Mouse (Mus musculus): ENCODE measurements around the gene Gpr137c. TPM values are rescaled to one million over a fixed set of nuclear protein-coding genes. Genes with fewer than 3 reads are reported as not detected.
A peak's percentile ranks its signal among the peaks of the same experiment; 100 is the strongest.

Gene Gpr137c
- 10.2 and 12.6 TPM in 2 replicates for polyA plus RNA-seq (2016; fragmentation: Nextera tagmentation; extraction: Ambion mirVana)

DNA sequence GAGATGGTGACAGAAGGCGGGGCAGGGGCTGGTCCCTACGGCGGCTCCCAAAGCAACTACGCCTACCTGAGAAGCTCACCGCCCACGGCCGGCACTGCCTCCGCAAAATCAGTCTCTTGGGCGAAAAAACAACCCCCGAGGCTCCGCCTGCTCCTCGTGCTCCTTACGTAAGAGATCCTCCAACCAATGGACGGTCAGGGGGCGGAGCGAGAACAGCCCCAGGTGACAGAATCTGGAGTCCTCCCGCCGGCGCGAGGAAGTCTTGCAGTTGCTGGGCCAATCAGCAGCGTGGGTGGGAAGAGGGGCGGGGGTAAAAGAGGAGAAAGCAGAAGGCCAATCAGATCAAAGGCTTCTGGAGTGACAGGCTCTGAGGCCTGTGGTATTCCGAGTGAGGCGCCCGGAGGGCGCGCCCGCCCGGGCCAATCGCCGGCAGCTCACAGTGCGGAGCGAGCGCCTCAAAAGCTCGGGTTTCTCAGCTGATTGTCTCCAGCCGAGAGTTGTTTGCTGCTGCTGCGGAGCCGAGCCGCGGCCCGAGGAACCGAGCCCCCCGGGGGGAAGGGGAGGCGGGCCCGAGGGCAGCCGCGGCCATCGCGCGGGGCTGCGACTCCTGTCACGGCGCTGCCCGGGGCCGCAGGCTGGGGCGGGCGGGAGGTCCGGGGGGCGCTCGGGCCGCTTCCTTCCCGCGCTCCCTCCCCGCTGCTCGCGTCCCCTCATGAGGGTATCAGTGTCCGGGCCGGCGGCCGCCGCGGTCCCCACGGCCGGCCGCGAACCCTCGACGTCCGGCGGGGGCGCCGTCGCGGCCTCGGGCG lies at the start of gene Gpr137c:
TSS of gene Gpr137c (plus strand) at position 437 of the 809 bp plus-strand sequence.
- H3K27ac ChIP-seq = peak within 1 kb of the TSS; percentile 97
- ATAC-seq (ENCODE audit: low FRiP score, low read depth) = peak; percentile 99
- peak within 1 kb of the TSS; percentile 96 for H3K9ac ChIP-seq
- peak within 1 kb of the TSS; percentile 78 for H3K4me2 ChIP-seq (replicated peaks)
- H3K36me3 ChIP-seq = no peaks in the 10 kb centered on the region
- no peaks in the 10 kb centered on the region for H3K27me3 ChIP-seq (replicated peaks)
- H3K4me3 ChIP-seq = peak within 1 kb of the TSS; percentile 86
- no peaks in the 10 kb centered on the region for H3K9me3 ChIP-seq
- under 1% methylated on average over 71 of the region's 86 CpGs for WGBS
- H3K4me1 ChIP-seq = peaks cover 6% of the 10 kb centered on the region

DNA sequence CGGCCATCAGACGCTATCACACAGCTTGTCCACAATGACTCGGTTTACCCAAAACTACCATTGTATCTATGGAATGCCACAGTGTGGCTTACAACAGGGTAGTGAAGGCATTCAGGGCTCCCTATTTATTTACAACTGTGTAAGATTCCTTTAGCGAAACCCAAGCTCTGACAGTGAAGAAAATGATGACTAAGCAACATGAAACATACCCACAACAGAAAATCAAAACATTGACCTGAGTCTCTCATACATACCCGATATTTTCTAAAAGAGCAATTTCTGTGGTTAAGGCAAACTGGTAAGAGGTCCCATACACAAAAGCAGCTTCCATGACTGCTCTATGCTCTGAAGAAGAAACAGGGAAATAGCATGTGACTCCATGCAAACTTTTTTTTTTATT lies 47.3 kb upstream of the Gpr137c start:
- 96% methylated on average over 5 of the region's 5 CpGs for WGBS
- no peak overlapping the region for H3K4me2 ChIP-seq (replicated peaks)
- no peak for ATAC-seq (ENCODE audit: low FRiP score, low read depth)

DNA sequence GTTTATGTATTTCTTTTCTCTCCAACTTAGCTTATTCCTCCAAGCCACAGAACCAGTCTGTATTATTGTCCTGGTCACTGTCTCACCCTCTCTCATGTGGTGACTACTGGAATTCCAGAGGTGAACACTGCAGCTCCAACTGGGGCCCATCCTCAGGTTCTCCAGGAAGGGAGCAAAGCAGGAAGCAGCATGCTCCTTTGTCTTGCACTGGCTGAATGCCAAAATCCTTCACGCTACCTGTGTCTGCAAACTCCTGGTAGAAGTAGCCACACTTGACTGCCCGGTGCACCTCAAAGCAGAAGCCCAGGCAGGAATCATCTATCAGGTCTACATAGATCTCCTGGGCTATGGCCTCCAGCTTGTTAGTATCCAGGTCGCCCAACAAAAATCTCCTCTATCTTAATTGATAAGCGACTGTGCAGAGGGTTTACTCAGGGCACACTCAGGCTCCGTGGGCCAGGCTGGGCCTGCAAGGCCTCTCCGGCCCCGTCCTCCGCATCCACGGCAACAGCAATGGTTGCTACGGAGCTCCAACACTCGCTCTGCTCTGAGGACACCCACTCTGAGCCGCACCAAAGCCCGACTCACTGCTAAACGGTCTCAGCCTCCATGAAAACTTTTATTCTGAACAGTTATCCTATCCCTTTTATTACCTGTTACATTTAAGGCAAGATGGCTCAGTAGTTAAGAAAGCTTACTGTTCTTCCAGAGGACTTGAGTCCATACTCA lies 44.3 kb upstream of the Gpr137c start:
- Histone ChIP-seq H3K27ac (no peak overlapping the region), H3K9ac (no peak overlapping the region), H3K4me2 (replicated peaks) (no peak overlapping the region), H3K4me3 (no peak overlapping the region), H3K27me3 (replicated peaks) (no peaks in the 10 kb centered on the region), H3K4me1 (no peaks in the 10 kb centered on the region), H3K9me3 (no peaks in the 10 kb centered on the region), H3K36me3 (no peaks in the 10 kb centered on the region)
- 79% methylated on average over 14 of the region's 14 CpGs for WGBS
- no peak for ATAC-seq (ENCODE audit: low FRiP score, low read depth)

More for the DNA sequence above, 47.3 kb upstream of the Gpr137c start:
- Histone ChIP-seq H3K9ac (no peak overlapping the region), H3K4me3 (no peak overlapping the region), H3K9me3 (no peaks in the 10 kb centered on the region), H3K27me3 (replicated peaks) (no peaks in the 10 kb centered on the region), H3K36me3 (no peaks in the 10 kb centered on the region), H3K27ac (no peak overlapping the region), H3K4me1 (no peaks in the 10 kb centered on the region)

DNA sequence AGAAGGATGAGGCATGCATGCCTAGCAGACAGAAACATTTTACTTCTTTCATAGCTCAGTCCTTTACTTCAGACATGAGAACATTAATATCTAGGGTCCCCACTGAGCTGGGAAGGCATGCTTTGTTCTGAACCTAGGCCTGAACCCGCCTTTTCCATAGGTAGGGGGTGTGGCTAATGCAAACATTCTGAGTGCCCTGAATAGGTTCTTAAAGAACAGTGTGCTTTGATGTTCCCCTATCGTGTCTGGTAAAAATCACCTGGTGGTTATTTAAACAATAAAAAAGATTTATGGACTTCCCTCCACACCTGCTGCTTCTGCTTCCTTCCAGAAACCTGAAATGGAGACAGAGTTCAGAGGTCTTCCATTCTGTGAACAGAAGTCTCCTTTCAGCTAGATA lies 40.3 kb upstream of the Gpr137c start:
- no peaks in the 10 kb centered on the region for H3K4me1 ChIP-seq
- WGBS = 56% methylated on average over 2 of the region's 2 CpGs
- no peak overlapping the region for H3K4me3 ChIP-seq
- H3K27me3 ChIP-seq (replicated peaks) = no peaks in the 10 kb centered on the region
- no peak for ATAC-seq (ENCODE audit: low FRiP score, low read depth)
- no peak overlapping the region for H3K27ac ChIP-seq
- H3K9me3 ChIP-seq = no peaks in the 10 kb centered on the region
- H3K9ac ChIP-seq = no peak overlapping the region
- no peaks in the 10 kb centered on the region for H3K36me3 ChIP-seq
- no peak overlapping the region for H3K4me2 ChIP-seq (replicated peaks)

DNA sequence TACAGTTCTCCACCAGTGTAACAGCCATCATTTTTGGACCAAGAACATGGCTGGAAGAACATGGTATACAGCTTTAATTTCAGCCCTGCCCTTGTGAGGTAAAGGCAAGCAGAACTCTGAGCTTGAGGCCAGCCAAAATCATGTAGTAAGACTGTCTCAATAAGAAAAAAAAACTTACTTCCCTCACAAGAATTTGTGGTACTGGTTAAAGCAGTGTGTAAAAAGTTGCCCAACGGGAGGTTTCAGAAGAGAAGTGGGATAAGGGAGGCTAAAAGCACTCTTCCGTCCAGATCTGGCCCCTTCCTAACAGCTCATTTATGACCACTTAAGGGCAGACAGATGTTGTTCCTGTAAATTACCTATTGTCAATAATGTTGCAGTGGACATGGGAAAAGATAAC lies 39.9 kb upstream of the Gpr137c start:
- Histone ChIP-seq H3K27me3 (replicated peaks) (no peaks in the 10 kb centered on the region), H3K36me3 (no peaks in the 10 kb centered on the region), H3K9ac (no peak overlapping the region), H3K27ac (no peak overlapping the region), H3K4me3 (no peak overlapping the region), H3K4me1 (no peaks in the 10 kb centered on the region), H3K4me2 (replicated peaks) (no peak overlapping the region), H3K9me3 (no peaks in the 10 kb centered on the region)
- 75% methylated on average over 2 of the region's 2 CpGs for WGBS
- no peak for ATAC-seq (ENCODE audit: low FRiP score, low read depth)

DNA sequence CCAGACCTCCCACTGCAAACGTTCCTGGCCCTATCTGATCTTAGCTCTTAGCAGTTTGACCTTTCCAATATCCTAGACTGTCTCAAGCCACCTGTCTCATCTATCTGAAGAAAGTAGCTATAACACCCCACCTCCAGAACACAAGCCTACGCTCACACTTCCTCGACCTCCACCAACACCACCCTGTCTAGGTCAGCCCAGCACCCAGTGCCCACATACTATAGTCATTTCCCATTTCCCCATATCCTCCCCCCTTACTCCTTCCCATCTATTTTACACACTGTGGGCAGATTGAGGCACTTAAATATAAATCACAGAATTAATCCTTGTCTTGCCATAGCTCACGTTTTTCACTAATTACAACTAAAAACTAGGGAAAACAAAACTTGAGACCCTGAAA lies 37.9 kb upstream of the Gpr137c start:
- H3K4me1 ChIP-seq = no peaks in the 10 kb centered on the region

DNA sequence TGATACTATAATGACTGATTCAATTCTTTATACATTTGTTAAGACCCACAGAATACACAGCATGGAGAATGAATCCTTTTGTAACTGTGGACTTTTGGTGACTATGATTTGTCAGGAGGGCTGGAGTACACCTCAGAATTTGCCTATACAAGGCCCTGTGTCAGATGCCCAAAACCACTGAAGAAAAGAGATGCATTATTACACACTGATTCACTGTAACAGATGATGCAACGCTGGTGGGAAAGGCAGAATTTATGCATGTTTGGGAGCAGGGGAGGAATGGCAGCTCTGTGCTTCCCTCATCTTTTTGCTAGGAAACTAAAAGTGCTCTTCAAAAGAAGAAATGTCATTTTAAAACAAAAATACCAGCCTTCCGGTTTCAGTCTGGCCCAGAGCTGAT lies 28.5 kb upstream of the Gpr137c start:
- Histone ChIP-seq H3K27ac (no peak overlapping the region), H3K4me1 (no peaks in the 10 kb centered on the region), H3K36me3 (no peaks in the 10 kb centered on the region; the same call in 1 of the 2 replicates), H3K27me3 (replicated peaks) (no peaks in the 10 kb centered on the region), H3K4me3 (no peak overlapping the region), H3K4me2 (replicated peaks) (no peak overlapping the region), H3K9ac (no peak overlapping the region), H3K9me3 (peaks cover 7% of the 10 kb centered on the region; the same call in 1 of the 2 replicates)
- 86% methylated on average over 2 of the region's 2 CpGs for WGBS
- no peak for ATAC-seq (ENCODE audit: low FRiP score, low read depth)

More for the DNA sequence above, 37.9 kb upstream of the Gpr137c start:
- no peaks in the 10 kb centered on the region for H3K36me3 ChIP-seq
- no peak overlapping the region for H3K4me3 ChIP-seq
- no peak overlapping the region for H3K27ac ChIP-seq
- 85% methylated on average over 4 of the region's 4 CpGs for WGBS
- no peaks in the 10 kb centered on the region for H3K9me3 ChIP-seq
- H3K9ac ChIP-seq = no peak overlapping the region
- ATAC-seq (ENCODE audit: low FRiP score, low read depth) = no peak
- H3K27me3 ChIP-seq (replicated peaks) = no peaks in the 10 kb centered on the region
- no peak overlapping the region for H3K4me2 ChIP-seq (replicated peaks)

DNA sequence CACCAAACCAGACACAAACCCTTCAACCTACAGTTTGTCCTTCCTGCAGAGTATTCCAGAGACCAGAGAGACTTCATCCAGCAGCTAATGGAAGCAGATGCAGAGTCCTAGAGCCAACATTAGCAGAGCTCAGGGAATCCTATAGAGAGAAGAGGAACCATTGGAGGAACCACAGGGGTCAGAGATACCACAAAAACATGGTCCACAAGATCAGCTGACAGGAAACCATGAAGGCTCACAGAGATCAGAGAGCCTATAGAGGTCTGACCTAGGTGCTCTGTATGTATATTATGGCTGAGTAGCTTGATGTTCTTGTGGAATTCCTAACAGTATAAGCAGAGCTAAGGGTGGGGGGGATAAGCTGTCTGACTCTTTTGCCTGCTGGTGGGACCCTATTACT lies 18.9 kb upstream of the Gpr137c start:
- no peaks in the 10 kb centered on the region for H3K27me3 ChIP-seq (replicated peaks)
- no peak overlapping the region for H3K9ac ChIP-seq
- no peak for ATAC-seq (ENCODE audit: low FRiP score, low read depth)
- no peak overlapping the region for H3K4me2 ChIP-seq (replicated peaks)
- H3K36me3 ChIP-seq = peaks cover 9% of the 10 kb centered on the region
- H3K27ac ChIP-seq = no peak overlapping the region
- no peaks in the 10 kb centered on the region for H3K4me1 ChIP-seq
- H3K9me3 ChIP-seq = no peaks in the 10 kb centered on the region
- H3K4me3 ChIP-seq = no peak overlapping the region

DNA sequence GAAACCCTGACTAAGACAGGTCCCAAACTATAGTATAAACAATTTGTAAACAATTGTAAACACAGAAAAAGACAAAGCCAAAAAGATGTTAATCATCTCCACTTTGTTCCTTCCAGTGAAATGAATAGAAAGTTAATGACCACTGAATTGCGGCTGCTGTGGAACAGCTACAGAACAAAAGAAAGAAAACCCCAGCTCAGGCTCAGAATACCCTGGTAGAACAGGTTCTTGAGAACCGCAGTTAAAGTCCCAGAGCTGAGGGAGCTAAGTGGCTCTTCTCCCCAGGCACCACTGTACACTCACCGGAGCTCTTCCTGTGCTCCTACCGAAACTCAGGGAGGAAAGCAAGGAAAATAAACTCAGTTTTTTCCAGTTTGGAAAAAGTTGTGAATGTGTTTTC lies 8.8 kb upstream of the Gpr137c start:
- H3K9ac ChIP-seq = no peak overlapping the region
- peaks cover 23% of the 10 kb centered on the region for H3K36me3 ChIP-seq
- H3K4me2 ChIP-seq (replicated peaks) = no peak overlapping the region
- no peaks in the 10 kb centered on the region for H3K4me1 ChIP-seq
- no peak overlapping the region for H3K27ac ChIP-seq
- 49% methylated on average over 4 of the region's 4 CpGs for WGBS
- H3K27me3 ChIP-seq (replicated peaks) = no peaks in the 10 kb centered on the region
- no peak overlapping the region for H3K4me3 ChIP-seq
- ATAC-seq (ENCODE audit: low FRiP score, low read depth) = no peak
- no peaks in the 10 kb centered on the region for H3K9me3 ChIP-seq

DNA sequence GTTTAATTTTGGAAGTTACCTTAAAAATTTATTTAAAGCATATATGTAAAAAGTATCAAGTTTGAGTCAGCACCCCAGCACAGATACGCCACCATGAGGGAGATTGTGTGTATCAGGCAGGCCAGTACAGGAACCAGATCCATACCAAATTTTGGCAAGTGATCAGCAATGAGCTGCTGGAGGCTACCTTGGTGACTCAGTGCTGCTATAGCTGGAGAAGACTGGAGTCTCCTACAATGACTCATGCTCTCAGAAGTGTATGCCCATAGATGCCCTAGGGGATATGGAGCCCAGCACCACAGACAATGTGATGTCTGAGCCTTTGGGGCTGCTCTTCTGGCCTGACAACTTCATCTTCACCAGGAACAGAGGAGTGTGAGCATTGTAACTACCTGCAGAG lies 8.1 kb upstream of the Gpr137c start:
- WGBS = 94% methylated on average over 1 of the region's 1 CpGs
- no peak for ATAC-seq (ENCODE audit: low FRiP score, low read depth)
- no peak overlapping the region for H3K27ac ChIP-seq

DNA sequence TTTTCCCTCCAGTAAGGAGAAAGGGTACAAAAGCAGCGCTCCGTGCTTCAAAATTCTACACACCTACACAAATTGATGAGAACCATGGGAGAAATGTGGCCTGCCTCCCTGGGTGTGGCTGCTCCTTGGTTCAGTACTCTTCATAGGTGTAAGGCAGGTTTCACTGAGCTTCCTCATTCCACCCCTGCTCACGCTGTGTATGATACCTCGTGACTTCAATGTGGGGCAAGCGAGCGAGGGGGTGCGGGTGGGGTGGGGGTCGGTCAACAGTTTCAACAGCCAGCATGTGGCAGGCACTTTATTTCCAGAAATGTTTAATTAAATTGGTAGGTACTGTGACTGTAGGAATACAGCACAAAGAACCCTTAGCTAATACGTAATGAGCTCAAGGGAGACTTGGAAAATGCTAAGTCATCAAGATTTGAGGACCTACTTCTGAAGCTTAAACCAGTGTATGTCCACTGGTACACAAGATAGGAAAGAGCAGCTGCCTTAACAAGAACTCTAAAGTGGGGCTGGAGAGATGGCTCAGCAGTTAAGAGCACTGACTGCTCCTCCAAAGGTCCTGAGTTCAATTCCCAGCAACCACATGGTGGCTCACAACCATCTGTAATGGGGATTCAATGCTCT lies 2.7 kb upstream of the Gpr137c start:
- WGBS = 93% methylated on average over 9 of the region's 9 CpGs
- no peak overlapping the region for H3K4me3 ChIP-seq
- H3K9me3 ChIP-seq = no peaks in the 10 kb centered on the region
- H3K4me2 ChIP-seq (replicated peaks) = no peak overlapping the region
- ATAC-seq (ENCODE audit: low FRiP score, low read depth) = no peak
- H3K27ac ChIP-seq = no peak overlapping the region
- no peak overlapping the region for H3K9ac ChIP-seq
- H3K4me1 ChIP-seq = peaks cover 6% of the 10 kb centered on the region
- H3K36me3 ChIP-seq = peaks cover under 1% of the 10 kb centered on the region; the same call in 1 of the 2 replicates
- H3K27me3 ChIP-seq (replicated peaks) = no peaks in the 10 kb centered on the region

More for the DNA sequence above, 8.1 kb upstream of the Gpr137c start:
- Histone ChIP-seq H3K36me3 (peaks cover 23% of the 10 kb centered on the region), H3K9me3 (no peaks in the 10 kb centered on the region), H3K4me2 (replicated peaks) (no peak overlapping the region), H3K9ac (no peak overlapping the region), H3K4me1 (no peaks in the 10 kb centered on the region), H3K4me3 (no peak overlapping the region), H3K27me3 (replicated peaks) (no peaks in the 10 kb centered on the region)

DNA sequence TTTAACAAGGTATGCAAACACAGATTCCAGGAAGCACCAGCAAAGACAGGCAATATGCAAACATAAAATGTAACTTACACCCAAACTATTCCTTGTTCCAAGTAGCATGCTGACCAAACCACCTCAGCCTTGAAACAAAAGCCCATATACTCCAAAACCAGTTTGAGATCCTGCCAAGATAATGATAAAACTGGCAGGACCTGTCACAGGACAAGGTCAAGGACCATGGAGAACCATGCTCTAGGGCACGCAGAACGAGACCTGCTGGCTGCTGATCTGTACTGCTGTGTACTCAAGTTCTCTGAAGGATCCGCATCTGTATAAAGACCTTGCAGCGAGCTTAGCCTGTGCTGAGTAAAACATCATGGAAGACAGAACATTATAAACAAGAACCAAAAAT lies 1.8 kb upstream of the Gpr137c start:
- H3K9me3 ChIP-seq = no peaks in the 10 kb centered on the region
- no peak for ATAC-seq (ENCODE audit: low FRiP score, low read depth)
- 94% methylated on average over 4 of the region's 4 CpGs for WGBS
- H3K4me1 ChIP-seq = peaks cover 6% of the 10 kb centered on the region
- no peaks in the 10 kb centered on the region for H3K27me3 ChIP-seq (replicated peaks)
- H3K4me3 ChIP-seq = no peak overlapping the region
- no peaks in the 10 kb centered on the region for H3K36me3 ChIP-seq
- H3K27ac ChIP-seq = no peak overlapping the region
- no peak overlapping the region for H3K9ac ChIP-seq
- H3K4me2 ChIP-seq (replicated peaks) = peak overlapping the region; percentile 78
